Mouse (Mus musculus) WW6 (cell line): ENCODE measurements at regions not wholly inside any gene's neighbourhood (a gene's known extent, or its start where the extent isn't known, plus 50 kb on each side); places are given as distances from the start of the nearest gene placed in this dataset.

Source experiments
- DNase-seq: peaks from one replicate; pipeline ENCODE4 v3.0.0-alpha.2; 2013; ENCODE audit warnings: low read depth, low spot score

DNA sequence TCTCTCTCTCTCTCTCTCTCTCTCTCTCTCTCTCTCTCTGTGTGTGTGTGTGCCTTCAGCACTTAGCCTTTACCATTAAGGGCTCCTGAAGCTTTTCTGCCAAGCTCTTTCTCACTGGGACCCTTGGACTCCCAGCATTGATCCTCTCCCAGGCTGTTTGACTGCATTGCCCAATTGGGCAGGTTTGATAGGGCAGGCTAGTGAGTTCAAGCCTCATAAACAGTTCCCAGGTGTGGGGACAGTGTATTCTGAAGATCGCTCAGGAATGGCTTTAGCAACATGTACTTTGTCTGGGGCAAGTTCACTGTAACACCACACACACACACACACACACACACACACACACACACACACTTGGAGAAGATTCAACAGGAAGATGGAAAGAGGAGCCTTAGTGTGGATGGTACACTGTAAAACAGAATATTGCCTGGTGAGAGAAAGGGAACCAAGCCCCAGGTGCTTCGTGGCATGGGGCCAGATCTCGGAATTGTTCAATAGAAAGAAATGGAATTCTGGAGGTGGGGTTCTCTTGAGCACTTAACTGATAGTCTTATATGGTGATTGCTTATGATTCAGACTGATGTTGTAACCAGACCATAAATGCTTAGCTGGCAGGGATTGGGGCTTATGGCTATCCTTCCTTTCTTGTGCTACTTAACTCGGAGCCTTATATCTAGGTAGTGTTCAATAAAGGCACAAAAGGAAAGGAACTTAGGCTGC is 229.5 kb downstream of the 4933412E24Rik start:
- no peak for DNase-seq

- no peak for DNase-seq
These were observed 230.4 kb downstream of the 4933412E24Rik start for GRCm38 (mm10) chr15:59785981-59786380.

- DNase-seq = no peak
These were observed 231.9 kb downstream of the 4933412E24Rik start for GRCm38 (mm10) chr15:59784556-59784929.

DNA sequence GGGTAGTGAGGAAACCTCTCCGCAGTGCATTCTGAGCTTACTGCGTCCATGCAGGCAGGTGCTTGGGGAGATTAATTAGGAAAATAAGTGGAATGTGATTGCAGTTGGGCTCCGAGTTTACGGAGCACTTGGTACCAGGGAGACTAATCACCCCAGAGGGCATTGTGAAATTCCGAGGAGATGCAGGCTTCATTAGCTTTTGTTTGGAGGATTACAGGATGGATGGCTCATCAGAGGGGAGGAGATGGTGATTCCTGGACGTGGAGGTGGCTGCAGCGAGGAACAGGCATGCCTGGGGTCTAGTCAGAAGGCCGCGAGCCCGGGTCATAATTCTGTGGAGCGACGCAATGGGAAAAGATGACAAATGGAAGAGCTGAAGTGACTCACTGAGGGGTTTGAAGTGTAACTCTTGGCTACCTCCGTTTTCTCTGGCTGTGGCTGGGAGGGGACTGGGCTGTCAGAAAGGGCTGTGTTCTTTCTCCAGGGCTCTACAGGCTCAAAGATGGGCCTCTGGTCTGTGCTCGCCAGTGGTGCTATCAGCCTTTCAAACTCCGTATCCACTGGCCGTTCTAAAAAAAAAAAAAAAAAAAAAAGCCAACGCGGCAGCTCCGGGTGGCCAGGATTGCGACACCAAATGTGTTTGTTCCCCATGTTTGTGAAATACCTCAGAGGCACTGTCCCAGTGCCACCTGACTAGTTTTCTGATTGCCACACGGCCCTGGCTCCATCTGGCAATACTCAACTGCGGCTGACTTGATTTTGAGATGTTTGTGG is 232.4 kb downstream of the 4933412E24Rik start:
- DNase-seq = no peak

DNA sequence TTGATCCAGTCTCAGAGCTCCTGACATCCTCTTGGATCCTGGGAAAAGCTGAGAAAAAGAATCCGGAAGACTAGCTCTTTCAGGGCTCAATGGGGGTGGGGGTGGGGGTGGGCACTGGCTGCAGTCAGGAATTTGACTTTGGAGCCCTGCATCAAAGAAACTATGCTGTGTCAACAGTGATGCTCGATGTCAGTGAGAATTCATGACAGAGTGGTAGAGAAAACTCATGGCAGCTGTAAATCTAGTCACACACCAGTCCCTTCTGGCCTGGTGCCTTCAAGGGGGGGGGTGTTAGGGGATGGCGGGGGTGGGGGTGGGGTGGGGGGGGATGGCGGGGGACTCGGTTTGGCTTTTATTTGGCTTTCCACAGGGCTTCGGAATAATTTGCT is 233.0 kb downstream of the 4933412E24Rik start:
- DNase-seq = no peak

GRCm38 (mm10) chr15:59780506-59780905 is 235.9 kb downstream of the 4933412E24Rik start:
- DNase-seq = no peak

DNA sequence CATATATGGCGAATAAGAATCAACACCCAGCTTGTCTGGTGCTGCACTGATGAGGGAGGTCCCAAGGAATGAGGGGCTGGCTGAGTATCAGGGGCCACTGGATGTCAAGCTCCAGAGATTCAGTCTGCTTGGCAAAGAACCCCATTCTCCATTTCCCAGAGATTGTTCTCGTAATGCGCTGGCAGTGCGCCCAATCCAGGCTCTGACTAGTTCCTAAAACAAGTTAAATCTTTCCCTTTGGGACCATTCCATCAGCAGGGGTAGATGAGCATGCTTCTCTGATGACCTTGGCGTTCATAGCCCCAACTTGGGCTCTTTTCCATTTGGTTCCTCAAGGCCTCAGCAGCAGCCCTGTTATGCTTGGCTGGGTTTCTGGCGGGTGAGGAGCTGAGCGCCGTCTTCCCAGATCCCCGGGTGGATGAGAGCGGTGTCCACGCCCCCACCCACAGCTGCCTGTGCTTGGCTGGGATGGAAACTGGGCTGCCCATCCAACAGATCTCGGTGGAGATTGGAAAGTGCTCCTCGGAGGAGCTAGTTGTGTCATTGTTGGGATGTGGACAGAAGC is 239.0 kb downstream of the 4933412E24Rik start:
- DNase-seq = no peak

DNA sequence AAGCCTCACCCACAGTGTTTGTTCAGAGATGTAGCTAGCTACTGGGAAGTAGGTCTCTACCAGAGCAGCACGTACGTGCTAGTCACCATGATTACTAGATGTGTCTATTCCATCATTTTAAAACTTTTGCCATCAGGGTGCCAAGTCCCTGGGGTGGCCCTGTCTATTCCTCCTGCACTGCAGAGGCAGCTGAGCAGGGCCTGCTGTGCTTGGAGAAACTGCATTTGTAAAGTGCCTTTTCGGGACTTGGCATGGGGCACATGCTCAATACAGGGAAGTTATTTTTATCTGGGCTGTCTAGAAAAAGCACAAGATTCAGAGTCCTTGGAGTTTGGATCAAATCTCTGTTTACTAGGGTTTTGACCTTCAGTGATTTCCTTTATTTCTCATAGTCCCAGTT is 240.6 kb downstream of the 4933412E24Rik start:
- DNase-seq = no peak

DNA sequence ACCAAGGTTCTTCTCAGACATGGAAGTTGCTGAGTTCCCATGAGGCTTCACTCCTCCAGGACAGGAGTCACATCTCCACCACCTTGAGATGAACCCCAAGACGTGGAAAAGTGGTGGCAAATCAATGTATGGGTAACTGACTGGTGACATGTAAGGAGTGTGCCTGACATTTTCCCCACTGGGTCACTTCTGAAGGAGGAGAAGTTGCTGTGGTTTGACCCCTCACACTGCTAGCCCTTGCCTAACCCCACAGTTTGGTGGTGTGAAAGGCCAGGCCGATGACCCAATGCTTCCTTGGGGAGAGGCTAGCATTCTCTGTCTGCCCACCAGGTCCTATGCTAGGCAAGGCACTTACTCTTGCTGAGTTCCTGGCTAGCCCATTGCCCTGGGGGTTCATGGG is 242.4 kb downstream of the 4933412E24Rik start:
- DNase-seq = no peak

DNA sequence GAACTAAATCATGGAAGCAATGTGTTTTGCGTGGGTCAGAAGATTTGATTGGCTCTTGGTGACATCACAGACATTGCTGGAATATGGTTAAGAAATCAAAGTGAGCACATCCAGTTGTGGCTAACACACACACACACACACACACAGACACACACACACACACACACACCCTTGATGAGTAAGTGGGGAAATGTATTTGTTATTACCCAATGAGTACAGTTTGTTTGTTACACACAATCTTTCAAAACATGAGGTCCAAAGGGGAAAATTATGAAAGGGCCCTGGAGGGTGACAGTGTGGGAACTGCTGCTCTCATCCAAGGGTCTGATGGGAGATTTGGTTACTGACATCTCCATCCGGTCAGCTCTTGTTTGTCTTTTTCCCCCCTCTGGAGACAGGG is 243.8 kb downstream of the 4933412E24Rik start:
- DNase-seq = no peak

- DNase-seq = no peak
These were observed 254.4 kb downstream of the 4933412E24Rik start for GRCm38 (mm10) chr15:59762061-59762460.

DNA sequence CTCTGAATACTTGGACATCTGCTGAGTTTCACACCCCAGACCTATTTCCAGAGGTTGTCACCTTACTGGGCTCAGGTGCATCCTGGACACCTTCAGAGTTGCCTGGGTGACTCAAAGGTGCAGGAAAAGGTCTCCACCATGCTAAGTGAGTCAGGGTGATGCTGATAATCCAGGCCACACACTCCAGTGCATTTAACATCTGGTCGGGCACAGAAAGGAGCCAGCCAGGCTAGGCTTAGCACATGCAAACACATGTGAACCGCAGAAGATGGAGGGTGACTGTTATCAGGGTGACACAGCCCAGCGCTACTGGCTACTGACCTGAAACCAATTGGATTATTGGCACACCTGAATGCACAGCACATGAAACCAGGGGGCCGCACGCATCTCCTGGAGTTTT is 255.9 kb downstream of the 4933412E24Rik start:
- no peak for DNase-seq

DNA sequence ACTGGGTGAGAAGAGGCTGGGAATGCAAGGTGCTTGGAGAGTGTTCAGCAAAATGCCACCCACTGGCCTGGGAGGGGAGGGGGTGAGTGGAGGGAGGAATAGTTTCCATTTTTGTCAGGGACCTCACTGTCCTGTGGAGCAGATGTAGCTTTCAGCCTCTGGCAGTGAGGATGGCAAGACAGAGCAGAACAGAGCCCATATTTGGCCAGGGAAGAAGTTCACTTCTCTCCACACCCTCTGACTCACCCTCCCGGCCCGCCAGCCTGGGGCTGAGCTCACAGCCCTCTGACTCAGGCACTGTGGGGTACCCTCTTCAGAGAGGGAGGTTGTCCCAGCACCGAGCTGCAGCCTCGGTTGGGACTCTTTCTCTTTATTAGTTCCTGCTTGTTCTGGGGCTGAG is 256.8 kb downstream of the 4933412E24Rik start:
- DNase-seq = no peak

DNA sequence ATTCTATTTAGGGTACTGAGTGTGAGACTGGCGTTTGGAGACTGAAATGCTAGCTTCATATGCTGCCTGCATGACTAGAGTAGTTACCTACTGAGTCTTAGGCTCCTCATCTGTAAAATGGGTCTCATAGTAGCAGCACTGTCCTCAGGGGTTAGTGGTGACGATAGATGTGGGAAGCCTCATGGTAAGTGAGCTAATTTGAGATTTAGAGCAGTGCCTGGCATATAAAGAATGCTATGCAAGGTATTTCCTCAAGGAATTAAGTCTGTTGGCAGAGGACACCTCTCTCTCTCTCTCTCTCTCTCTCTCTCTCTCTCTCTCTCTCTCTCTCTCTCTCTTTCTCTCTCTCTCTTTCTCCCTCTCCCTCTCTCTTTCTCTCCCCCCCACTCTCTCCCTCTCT is 257.4 kb downstream of the 4933412E24Rik start:
- DNase-seq = no peak

DNA sequence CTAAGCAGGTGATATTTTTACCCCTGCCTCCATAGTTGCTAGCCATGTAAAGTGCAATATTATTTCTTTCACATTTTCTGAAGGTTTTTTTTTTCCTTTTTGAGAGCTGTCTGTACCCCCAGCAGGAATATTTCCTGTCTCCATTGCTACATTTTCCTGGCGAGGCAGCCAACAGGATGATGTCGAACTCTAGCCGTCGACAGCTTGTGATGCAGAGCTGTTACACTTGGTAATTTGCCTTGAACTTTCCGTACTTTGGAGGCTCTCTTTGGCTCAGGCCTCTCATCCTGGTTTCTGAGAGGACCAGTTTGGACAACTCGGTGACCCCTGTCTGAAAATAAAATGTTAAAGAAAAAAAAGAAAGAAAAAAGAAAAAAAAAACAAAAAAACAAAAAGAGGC is 260.3 kb downstream of the 4933412E24Rik start:
- no peak for DNase-seq

DNA sequence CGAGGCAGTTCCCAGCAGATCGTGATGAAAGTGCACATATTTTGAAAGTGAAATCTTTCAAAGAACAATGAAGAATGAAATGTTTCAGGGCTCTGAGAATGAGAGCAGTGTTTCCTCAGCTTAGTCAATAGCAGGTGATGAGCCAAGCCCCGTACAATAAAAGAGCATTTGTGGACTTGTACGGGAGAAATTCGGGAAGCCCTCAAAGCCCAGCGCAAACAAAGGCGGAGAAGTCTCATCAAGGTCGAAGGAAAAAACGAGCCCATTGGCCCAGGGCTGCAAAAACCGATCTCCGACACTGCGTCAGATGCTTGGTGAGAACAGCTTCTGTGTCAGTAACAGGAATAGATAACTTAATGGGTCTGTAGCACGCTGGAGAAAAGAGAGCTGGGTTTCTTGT is 261.5 kb downstream of the 4933412E24Rik start:
- DNase-seq = no peak

DNA sequence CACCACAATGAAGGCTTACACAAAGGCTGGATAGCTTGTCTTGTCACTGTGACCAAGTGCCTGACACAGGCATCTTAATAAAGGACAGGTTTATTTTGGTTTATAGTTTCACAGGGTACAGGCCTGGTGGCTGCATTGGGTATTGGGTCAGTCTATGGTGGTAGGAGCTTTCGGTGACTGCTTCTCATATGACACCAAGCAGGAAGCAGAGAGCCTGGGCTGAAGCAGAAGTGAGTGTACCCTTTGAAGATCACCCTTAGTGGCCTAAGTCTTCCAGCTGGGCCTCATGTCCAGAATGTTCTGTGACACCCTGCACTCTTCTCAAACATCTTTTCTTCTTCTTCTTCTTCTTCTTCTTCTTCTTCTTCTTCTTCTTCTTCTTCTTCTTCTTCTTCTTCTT is 264.1 kb downstream of the 4933412E24Rik start:
- DNase-seq = no peak

DNA sequence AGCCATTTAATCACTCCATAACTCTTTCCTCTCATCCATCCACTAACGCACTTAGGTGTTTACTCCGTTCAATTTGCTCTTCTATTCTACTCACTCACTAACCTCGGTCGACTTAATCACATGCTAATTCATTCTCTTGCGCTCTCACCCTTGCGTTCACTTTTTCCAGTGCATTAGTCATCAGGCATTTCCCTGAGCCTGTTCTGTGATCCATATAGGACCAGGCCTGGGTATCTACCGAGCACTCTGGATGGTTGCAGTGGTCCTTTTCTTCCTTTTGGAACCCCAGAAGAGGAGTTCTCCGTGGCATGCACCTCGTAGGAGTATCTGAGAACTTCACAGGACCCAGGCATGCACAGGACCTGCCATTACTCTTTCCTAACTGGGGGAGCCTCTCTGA is 270.1 kb downstream of the 4933412E24Rik start:
- no peak for DNase-seq

GRCm38 (mm10) chr15:59744411-59744931 is 271.9 kb downstream of the 4933412E24Rik start:
- DNase-seq = no peak

GRCm38 (mm10) chr15:59739197-59739596 is 277.2 kb downstream of the 4933412E24Rik start:
- DNase-seq = no peak

GRCm38 (mm10) chr15:59737247-59737646 is 279.2 kb downstream of the 4933412E24Rik start:
- DNase-seq = no peak

DNA sequence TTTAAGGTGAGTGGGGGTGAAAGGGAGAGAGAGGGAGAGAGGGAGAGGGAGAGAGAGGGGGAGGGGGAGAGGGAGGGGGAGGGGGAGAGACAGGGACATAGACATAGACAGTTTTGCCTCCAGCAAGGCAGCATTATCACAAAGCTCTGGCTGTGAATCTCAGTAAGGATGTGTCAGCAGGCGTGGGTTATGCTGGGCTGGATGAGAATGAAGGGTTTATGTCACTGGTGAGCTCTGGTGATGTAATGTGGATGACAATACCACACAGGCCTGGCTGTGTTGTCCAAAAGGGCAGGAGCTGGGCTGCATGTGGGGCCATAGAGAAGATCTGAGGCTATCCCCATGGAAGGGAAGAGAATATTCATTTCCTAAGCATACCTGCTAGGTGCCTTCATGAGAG is 282.0 kb downstream of the 4933412E24Rik start:
- DNase-seq = no peak

- DNase-seq = no peak
These were observed 282.5 kb downstream of the 4933412E24Rik start for GRCm38 (mm10) chr15:59733932-59734331.
